In the genomic region with DNA sequence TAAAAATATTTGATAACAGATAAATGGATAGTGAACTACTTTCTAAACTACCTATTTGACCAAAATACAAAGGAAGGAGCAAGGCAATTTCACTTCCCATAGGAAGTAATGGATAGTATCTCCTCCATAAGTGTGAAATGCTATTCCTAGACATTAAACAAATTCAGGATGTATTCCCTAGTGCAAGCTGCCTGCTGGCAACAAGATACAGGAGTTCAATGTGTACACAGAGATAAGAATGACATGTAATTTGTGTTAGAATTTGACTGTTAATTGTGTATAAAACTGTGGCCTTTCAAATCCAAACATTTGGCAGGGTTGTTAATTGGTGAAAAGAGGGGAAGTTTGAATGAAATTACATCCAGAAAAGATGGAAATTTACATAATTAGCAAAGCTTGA, we compare ENCODE assay signal across 22 mouse cellular contexts. TPM values are rescaled to one million over a fixed set of nuclear protein-coding genes. Genes with fewer than 3 reads are reported as not detected.
"Had no signal": no experiment of that assay in that cellular context is flagged by ENCODE, and none has a peak within 500 bp of the region (broad histone marks: within the 10 kb centered on the region; RNA-seq: fewer than 3 reads in every experiment).

No protein-coding gene starts in this region.

- H3K4me2 ChIP-seq: lung, embryonic 15.5 days; midbrain, embryonic 11.5 days; midbrain, embryonic 13.5 days; midbrain, embryonic 15.5 days; neural tube, embryonic 12.5 days; stomach, embryonic 15.5 days had no signal

- H3K9ac ChIP-seq: lung, embryonic 15.5 days; midbrain, embryonic 13.5 days; midbrain, embryonic 15.5 days; neural tube, embryonic 12.5 days; stomach, embryonic 15.5 days had no signal

- H3K36me3 ChIP-seq: lung, embryonic 15.5 days; midbrain, embryonic 13.5 days; midbrain, embryonic 15.5 days; neural tube, embryonic 12.5 days; stomach, embryonic 15.5 days had no signal

- ATAC-seq: lung, postnatal 0 days; midbrain, embryonic 13.5 days; midbrain, embryonic 15.5 days had no signal

- H3K27ac ChIP-seq: lung, embryonic 15.5 days; macrophage; midbrain, embryonic 13.5 days; midbrain, embryonic 15.5 days; neural tube, embryonic 12.5 days; stomach, embryonic 15.5 days; stomach, postnatal 0 days had no signal

- H3K27me3 ChIP-seq: lung, embryonic 15.5 days; megakaryocyte, embryonic 14.5 days; midbrain, embryonic 15.5 days; neural tube, embryonic 12.5 days; stomach, embryonic 15.5 days had no signal

- DNase-seq: lung, adult 2 months; lung, postnatal 14 days; lung, postnatal 36 days; retina, postnatal 1 day; right cerebral cortex, adult 18-20 months; right cerebral cortex, postnatal 25 days; thymus, postnatal 14 days; thymus, postnatal 36 days had no signal

- H3K4me1 ChIP-seq: lung, embryonic 15.5 days; megakaryocyte, embryonic 14.5 days; midbrain, embryonic 15.5 days; neural tube, embryonic 12.5 days; stomach, embryonic 15.5 days had no signal

- H3K4me3 ChIP-seq: lung, embryonic 15.5 days; megakaryocyte, embryonic 14.5 days; midbrain, embryonic 13.5 days; midbrain, embryonic 15.5 days; neural tube, embryonic 12.5 days; stomach, embryonic 15.5 days had no signal

- H3K9me3 ChIP-seq: lung, embryonic 15.5 days; megakaryocyte, embryonic 14.5 days; midbrain, embryonic 13.5 days; midbrain, embryonic 15.5 days; neural tube, embryonic 12.5 days; stomach, embryonic 15.5 days had no signal

RNA-seq across cellular contexts. Expression of a gene that starts 26.9 kb away (rescaled TPM):
- total RNA-seq: megakaryocyte progenitor cell, adult 5-6 weeks; monocyte, adult 5-6 weeks; neutrophil, adult 5-6 weeks had no signal
- polyA plus RNA-seq: lung, postnatal 0 days; macrophage; spleen, adult 2 months had no signal
